Mouse (Mus musculus): ENCODE data around the gene Dock11.

DNA sequence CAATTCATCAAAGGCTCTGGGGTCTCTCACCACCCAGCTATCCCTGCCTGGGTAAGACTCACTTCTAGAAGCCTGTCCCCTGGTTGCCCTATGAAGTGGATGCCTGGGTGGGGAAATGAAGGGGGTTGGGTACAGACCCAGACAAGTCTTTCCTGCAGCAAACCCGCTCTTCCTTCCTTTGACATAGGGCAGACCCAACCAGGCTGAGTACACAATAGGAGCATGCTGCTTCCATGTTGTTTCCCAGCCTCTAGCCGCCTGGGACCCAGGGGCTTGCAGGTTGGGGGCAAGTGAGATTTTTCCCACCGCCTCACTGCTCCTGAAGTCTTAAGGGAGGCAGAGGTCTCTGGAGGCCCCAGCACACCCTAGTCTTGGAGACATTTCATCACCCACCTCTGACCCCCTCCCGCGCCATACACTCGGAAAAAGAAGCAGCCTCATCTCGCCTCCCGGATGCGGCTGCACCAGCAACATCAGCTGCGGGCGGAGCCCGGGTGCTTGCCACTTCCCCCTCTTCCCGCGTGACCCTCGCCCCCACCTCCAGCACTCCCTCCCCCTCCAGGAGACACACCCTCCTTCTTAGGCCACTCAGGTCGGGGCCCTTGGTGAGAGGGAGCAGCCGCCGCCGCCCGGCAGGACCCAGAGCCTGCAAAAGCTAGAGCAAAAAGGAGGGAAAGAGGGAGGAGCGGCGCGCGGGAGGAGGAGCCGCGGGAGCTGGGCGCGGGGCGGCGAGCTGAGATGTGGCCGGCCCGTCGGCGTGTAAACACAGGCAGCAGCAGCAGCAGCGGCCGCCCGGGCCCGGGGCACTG lies at the start of gene Dock11:
- TF ChIP-seq CTCF (conservative IDR thresholded peaks at IDR 0.05; ENCODE audit: low read length), result no peak
- no peak for TF ChIP-seq NANOG (IDR thresholded peaks at IDR 0.05; ENCODE audit: borderline replicate concordance, low read length)
